Mouse (Mus musculus): ENCODE data around the gene Col9a2.
"Not testable (repeated sequence)": the region's sequence is repeated elsewhere in the genome, so short reads cannot be mapped to it uniquely, and the experiment has no call there.

Gene Col9a2

DNA sequence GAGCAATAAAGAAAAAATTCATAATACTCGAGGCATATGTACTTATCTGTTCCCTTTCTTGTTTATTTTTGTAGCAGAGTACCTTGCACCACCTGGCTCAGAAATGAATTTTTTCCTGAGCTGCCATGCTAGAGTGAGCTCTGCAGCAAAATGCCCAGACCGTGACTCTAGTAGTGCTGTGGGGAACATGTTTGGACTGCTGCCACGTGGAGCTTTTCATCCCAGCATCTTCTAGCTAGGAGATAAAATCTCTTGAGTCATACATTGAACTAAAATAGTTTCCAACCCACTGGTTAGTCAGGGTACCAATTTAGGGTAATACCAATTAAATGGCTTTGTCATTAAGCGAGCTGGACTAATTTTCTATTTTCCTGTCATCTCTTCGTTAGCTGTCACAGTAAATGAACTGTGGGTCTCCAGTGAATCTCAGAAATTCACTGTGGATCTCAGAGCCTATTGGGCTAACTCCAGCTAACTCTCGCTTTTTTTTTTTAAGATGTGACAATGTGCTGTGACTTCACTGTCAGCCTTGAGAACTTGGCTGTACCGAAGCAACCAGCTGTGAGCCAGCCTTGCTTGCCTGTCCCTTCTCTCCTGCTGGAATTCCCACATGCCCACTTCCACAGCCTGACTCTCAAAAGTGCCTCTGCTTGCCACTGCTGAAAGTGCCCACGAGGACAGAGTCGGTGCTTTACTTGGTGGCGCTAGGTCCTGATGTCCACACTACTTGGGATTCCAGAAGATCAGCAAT, 19.0 kb upstream of the Col9a2 start:
- in situ Hi-C loops (cut with MboI), result no loop called here

DNA sequence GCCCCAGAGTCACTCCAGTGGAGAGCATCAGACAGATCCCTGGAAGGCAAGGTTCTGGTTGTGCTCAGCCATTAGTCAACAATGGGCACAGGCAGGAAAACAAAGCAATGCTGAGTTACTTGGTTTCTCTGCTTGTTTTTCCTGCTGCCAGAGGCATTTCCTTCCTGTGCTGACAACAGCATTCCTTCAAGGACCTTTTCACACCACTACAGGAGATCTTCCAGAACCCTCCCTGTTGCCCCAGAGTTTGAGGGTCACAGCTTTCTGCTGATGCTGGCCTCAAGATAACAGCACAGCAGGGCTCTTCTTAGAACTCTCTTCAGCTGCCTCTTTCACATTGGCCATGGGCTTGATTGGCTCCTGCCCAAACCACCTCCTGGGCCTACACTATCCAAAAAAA, 17.3 kb upstream of the Col9a2 start:
- in situ Hi-C loops (cut with MboI), result no loop called here

DNA sequence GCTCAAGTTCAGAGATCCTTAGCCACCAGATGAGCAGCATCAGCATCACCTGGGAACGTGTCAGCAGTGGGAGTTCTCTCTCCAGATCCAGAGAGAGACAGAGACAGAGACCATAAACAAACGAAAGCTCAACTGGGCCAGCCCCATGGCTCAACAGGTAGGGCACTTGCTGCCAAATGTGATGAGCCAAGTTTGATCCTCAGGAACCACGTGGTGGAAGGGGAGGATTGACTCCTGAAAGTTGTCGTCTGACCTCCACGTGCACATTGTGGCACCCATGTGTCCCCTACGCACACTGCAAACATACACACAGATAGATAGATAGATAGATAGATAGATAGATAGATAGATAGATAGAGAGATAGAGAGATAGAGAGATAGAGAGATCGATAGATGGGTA, 15.7 kb upstream of the Col9a2 start:
- in situ Hi-C loops (cut with MboI), result no loop called here

DNA sequence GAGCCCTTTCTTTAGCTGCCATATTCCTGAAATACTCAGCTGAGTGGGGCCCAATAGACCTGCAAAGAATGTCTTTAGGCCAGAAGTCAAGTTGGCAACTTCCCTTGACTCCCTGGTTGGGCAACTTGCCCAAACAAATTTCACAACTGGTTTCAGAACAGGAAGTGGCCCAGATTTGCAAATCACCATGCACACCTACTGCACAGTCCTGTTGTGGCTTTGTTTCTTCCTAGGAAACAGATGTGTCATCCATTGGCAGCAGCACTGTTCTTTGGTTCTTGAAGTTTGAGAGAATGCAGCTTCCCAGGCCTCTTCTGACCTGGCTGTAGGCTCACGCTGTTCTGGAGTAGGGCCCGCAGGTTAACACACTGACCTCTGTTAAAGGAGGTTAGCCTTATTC, 15.2 kb upstream of the Col9a2 start:
- in situ Hi-C loops (cut with MboI), result no loop called here

DNA sequence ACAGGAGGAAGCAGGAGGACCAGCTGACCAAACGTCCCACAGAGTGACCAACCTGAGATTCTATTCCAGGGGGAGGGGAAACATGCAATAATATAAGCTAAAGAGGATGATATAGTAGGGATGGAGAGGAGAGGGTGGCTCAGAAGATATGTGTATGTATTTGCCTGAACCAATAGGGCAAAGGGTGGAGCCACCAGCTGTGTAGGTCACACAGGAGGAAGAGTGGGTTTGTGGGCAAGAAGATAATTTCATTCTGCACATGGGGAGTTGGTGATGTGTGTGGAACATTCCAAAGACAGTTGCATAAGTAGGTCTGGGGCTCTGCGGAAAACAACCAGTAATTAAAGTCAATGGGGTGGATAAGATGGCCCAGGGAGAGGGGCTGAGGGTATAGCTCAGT, 13.5 kb upstream of the Col9a2 start:
- in situ Hi-C loops (cut with MboI), result loop anchor here (5.0 kb wide), 1 partner anchor 38 kb away; no protein-coding TSS in a partner anchor

DNA sequence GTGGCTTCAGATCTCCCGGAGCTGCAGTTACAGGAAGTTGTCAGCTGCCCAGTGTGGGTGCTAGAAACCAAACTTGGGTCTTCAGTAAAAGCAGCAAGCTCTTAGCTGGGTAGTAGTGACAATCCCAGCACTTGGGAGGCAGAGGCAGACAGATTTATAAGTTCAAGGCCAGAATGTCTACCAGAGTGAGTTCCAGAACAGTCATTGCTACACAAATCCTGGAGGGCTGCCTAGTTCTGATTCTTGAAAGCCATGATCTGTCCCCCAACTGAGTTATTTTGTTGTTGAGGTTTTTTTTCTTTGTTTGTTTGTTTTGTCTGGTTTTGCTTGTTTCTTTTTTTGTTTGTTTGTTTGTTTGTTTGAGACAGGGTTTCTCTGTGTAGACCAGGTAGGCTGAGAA, 11.0 kb upstream of the Col9a2 start:
- in situ Hi-C loops (cut with MboI), result loop anchor here (5.0 kb wide), 1 partner anchor 41 kb away; no protein-coding TSS in a partner anchor

DNA sequence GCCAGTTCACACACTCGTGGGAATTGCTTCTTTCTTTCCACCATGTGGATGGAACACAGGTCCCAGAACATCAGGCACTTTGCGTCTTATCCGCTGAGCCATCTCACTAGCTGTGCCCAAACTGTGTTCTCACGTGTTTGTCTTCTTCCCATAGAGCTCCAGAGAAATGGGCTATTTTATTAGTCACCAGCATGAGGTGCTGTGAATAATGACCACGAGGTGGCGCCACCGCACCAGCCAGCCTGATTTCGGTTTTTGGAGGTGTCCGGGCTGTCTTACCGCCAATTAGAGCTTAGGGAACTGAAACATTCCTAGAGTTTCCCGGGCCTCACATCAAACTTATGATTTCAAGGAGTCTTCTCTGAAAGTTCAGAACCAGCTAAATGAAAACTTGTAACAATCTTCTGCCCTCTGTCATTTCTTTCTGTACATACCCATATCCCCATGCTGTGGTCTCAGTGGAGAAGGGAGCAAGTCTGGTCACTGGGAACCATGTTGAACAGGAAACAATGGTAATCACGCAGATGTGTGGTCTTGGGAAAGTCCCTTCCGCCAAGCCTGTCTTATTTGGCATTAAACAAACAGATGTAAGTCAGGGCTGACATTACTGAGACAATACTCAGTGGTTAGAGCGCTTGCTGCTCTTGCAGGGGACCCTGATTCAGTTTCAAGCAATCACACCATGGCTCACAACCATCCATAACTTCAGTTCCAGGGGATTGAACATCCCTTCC, 10.4 kb upstream of the Col9a2 start:
- in situ Hi-C loops (cut with MboI), result loop anchor here (5.0 kb wide), 1 partner anchor 42 kb away; no protein-coding TSS in a partner anchor

DNA sequence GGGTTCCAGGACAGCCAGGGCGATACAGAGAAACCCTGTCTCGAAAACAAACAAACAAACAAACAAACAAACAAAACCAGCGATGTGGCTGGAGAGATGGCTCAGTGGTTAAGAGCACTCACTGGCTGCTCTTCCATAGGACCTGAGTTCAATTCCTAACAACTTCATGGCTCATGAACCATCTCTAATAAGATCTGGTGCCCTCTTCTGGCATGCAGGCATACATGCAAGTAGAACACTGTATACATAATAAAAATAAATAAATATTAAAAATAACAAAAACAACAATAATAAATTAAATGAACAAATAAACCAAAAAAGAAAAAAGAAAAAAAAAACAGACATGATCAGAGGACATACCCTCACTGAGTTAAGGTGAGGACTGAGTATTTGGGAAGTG, 9.6 kb upstream of the Col9a2 start:
- in situ Hi-C loops (cut with MboI), result loop anchor here (5.0 kb wide), 1 partner anchor 42 kb away; no protein-coding TSS in a partner anchor

DNA sequence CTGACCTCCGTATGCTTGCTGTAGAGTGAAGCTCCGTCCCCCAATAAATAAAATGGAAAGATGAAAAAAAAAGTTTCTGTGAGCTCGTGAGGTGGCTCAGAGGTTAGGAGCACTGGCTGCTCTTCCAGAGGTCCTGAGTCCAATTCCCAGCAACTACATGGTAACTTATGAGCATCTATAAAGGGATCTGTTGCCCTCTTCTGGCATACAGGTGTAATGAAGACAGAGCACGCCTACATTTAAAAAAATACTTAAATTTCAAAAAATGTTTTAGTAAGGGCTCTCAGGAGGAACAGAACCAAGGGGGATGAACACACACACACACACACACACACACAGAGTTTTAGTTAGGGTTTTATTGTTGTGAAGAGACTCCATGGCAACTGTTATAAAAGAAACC, 7.7 kb upstream of the Col9a2 start:
- in situ Hi-C loops (cut with MboI), result no loop called here

DNA sequence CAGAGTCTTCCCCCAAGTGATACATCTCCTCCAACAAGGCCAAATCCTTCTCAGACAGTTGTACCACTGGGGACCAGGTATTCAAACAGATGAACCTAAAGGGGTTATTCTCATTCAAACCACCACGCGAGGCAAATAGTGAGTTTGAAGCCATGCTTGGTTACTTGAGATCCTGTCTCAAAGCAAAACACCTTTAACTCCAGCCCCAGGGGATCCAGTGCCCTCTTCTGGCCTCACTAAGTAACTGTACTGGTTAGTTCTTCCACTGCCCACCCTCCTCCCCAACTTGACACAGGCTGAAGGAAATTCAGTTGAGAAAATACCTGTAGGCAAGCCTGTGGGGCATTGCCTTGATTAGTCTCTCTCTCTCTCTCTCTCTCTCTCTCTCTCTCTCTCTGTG, 6.2 kb upstream of the Col9a2 start:
- in situ Hi-C loops (cut with MboI), result no loop called here

DNA sequence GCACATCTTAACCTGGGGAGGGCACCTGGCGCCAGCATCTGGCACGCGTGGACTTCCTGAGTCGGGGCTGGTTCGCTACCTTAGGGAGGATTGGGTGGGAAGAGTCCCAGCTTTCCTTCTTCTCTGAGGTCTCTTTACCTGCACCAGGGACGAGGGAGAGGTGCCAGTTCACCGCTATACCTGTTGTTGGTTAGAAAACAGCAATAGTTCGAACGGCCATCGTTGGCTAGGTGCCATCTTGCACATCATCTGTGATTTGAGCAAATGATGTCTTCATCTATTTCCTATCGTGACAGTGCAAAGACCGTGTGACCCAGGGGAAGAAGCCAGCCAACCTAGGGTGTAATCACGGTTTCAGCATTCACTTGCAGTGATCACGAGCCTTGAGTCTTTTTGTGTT, 1.1 kb downstream of the Col9a2 start:
- in situ Hi-C loops (cut with MboI), result no loop called here

DNA sequence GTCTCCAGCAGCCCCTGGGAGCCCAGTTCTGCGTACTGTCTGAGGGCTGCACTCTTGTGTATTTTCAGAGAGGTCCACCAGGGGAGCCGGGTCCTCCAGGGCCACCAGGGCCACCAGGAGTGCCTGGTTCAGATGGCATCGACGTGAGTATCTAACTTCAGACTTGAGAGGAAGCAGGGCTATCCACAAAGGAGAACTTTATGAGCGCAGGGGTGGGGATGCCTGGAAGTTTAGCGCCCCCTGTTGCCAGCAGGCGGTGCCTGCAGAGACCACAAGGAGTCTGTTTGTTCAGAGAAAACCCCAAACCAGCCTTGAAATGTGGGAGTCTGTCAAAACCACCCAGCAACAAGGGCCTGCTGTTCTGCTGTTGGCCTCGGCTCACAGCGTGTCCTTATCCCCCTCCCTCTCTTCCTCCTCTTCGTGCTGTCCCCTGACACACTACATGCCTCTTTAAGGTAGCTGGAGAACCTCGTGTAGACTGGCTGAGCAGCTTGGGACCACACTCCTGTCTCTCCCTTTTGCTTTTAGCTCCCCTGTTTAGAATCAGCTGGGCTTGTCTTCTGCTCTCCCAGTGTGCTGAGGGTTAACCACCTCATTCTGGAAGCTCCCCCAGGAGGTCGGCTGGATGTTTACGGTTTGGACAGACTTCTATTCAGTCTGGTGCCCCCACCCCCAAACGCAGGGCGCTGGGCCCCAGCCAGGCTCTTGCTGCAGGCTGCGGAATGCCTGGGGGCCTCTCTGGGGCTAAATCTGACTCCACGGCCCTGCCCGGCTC, 1.9 kb downstream of the Col9a2 start:
- in situ Hi-C loops (cut with MboI), result no loop called here

DNA sequence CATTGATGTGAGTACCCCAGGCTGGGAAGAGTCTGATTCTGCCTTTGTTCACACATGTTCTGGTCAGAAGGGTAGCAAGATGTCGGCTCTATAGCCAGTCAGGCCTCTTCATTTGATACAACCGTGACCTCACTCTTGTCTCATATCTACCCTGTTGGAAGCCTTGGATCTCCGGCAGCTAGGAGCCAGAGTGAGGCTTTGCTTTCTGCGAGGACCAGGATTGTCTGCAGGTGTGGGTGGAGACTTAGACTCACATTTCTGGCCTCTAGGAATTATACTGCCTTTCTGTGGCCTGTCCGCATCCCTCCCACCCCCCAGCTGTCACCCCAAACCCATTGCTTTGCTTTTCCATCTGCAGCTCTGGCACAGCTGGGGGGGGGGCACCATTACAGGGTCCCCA, 3.3 kb downstream of the Col9a2 start:
- in situ Hi-C loops (cut with MboI), result no loop called here

DNA sequence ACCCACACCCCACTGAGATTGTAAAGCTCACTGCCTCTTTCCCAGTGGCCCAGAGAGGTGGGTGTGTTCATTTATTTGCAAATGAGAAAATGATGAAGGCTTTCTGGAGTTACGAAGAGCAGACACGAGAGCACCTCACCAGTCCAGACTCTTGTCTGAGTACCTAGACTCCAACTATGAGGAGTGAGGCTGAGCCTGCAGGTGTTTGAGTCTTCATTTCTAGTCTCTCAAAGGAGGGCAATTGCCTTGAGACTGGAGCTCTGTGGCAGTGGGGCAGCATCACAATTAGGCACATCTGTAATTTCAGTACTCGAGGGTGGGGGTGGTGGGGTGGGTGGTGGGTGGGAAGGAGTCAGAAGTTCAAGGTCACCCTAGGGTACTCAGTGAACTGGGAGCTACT, 3.8 kb downstream of the Col9a2 start:
- in situ Hi-C loops (cut with MboI), result no loop called here

DNA sequence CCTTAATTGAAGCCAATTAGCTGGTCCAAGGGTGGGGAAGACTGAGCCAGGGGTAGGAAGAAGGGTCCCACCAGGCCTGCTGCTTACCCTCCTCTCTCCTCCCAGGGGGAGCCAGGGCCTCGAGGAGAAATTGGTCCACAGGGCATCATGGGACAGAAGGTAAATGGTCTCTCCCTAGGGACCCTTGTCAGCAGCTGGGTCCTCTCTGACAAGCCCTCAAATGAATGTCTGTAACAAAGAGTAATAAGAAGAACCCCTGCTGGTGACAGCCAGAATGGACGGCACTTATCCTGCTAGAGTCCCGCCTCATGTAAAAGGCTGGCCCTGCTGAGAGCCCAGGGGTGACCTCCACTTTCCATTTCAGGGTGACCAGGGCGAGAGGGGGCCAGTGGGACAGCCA, 12.7 kb downstream of the Col9a2 start:
- in situ Hi-C loops (cut with MboI), result no loop called here

DNA sequence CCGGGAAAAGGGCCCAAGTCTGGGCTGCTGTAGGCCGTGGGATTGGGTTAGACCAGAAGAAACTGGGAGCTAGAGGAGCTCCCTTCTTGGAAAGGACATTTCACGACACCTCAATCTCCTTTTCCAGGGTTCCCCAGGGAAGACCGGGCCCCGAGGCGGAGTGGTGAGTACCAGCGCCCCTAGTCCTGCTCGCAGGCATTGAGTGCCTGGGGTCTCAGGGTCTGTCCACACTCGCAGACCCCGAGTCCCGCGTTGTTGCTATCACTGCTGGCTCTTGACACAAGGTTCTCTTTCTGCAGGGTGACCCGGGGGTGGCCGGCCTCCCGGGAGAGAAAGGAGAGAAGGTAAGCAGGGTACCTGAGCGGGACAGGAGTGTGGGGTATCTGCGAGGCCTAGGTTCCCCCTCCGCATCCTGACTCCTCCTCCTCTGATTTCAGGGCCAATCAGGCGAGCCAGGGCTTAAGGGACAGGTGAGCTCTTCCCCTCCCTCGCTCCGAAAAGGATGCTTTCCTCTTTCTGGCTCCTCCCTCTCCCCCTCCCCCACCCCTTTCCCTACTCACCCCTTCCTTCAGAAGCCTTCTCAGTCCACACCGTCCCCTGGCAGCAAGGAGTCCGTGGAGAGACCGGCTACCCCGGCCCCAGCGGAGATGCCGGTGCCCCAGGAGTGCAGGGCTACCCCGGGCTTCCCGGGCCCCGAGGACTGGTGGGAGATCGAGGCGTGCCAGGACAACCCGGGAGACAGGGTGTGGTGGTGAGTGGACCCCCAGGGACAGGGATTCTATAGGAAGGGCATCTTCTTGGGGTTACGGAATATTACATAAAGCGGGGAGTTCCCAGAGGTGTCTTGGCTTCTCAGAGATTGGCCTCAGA, 13.5 kb downstream of the Col9a2 start:
- in situ Hi-C loops (cut with MboI), result no loop called here

DNA sequence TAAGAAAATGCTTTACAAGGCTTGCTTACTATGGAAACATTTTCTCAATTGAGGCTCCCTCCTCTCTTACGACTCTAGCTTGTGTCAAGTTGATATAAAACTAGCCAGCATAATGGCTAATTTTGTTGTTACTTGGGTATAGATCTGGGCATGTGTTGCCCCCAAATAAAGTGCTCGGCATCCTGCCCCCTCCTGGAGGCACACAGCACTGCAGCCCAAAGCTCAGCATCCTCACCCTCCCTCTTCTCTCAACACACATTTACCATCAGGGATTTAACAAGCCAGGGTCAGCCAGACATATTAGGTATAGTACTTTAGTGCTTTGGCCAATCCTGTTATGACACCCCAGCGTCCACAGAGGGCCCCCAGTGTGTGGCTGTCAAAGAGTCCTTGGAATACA, 17.2 kb downstream of the Col9a2 start:
- in situ Hi-C loops (cut with MboI), result no loop called here

DNA sequence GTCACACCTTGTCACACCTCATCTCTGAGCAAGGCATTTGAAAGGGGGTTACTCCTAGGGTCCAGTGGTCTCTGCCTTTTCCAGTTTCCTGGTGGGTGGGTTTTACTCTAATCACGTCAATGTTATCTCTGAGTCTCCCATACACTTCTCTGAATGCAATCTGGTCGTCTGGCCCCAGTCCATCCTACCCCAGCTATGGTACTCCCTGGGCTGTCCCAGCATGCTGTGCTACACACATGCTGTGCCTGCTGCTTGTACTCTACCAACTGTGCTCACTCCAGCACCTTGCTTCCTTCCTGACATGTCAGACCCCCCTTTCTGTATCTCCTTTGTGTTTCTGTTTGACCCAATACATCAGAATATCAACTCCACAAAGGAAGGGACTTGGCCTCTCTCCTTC, 17.8 kb downstream of the Col9a2 start:
- in situ Hi-C loops (cut with MboI), result no loop called here

DNA sequence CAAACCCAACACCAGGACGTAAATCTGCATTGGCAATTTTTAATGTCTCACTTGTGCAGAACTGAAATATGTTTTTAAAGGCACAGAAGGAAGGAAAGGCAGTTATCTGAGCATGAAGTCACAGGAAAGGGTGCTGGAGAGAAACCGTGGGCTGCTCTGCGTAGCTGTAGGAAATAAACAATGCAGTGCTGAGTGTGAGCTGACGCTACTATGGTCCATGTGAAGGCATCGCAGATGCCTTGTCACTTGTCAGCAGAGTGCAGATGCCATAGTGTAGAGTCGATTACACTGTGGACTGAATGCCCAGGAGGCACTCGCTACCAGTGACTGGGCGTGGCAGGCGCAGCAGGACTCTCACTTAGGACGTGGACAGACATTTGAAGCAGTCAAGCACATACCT, 20.0 kb downstream of the Col9a2 start:
- in situ Hi-C loops (cut with MboI), result not testable (repeated sequence)

DNA sequence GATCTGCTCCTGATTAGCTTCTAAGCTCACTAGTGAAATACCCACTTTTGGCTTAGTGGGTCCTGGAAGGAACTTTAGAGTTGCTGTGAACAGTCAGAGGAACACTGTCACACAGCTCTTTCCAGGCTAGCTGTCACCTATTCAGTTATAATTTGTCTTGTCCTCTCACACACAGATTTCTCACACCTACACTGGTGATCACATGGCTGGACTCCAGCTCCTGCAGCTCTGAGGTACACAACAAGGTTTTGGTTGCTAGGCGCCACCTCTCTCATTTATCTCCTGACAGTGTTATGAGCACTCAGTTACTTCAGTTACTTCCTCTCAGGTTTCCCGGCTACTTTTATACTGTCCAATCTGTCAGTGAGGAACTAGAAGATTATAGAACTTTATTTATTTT, 26.2 kb downstream of the Col9a2 start:
- in situ Hi-C loops (cut with MboI), result no loop called here

DNA sequence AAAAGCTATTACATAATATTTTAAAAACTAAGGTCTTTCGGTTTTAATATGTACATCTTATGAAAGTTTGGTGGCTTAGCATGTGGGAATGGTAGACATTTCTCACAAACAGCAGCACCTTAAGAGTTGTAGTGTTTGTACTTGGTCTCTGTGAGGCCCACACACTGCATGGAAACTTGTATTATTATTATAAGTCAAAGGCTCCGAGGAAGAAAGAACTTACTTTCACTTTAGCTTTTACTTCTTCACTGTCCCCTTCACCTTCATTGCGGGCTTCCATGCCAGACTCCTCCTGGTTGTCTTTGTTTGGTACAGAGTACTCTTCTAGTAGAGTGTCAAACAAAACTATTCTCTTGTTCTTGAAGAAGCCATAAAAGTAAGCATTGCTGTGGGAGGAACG, 35.1 kb downstream of the Col9a2 start:
- in situ Hi-C loops (cut with MboI), result no loop called here

Measured in mature B cell (primary cell).